Mouse (Mus musculus) heart, embryonic 13.5 days (tissue): Measurements from ENCODE around the gene G3bp2. TPM values are rescaled to one million over a fixed set of nuclear protein-coding genes. Genes with fewer than 3 reads are reported as not detected.

Source experiments
- ATAC-seq: fragments of 200-750 bp; cut with Nextera tagmentation; 2 replicates; pipeline ENCODE4 v1.8.0; 2017; ENCODE audit warnings: moderate TSS enrichment; ENCODE audit not compliant: insufficient number of reproducible peaks, low FRiP score, low TSS enrichment; ENCODE audit errors: extremely low read depth
- H3K27ac ChIP-seq: fragments of 300-500 bp; sonication (generic); replicated peaks from 2 replicates; pipeline ENCODE4 v1.5.1; 2015; ENCODE audit warnings: moderate library complexity, mild to moderate bottlenecking, inconsistent platforms
- H3K27me3 ChIP-seq: fragments of 300-500 bp; sonication (generic); replicated peaks from 2 replicates; pipeline ENCODE4 v1.6.1; 2015; ENCODE audit warnings: mild to moderate bottlenecking, inconsistent platforms
- H3K36me3 ChIP-seq: fragments of 300-500 bp; sonication (generic); 2 replicates; pipeline ENCODE4 v1.6.1; 2015; ENCODE audit warnings: mild to moderate bottlenecking, inconsistent platforms
- H3K4me1 ChIP-seq: fragments of 300-500 bp; sonication (generic); 2 replicates; pipeline ENCODE4 v1.6.1; 2015; ENCODE audit warnings: inconsistent platforms
- H3K4me2 ChIP-seq: fragments of 300-500 bp; sonication (generic); 2 replicates; pipeline ENCODE4 v1.6.1; 2015; ENCODE audit warnings: inconsistent platforms, mild to moderate bottlenecking, moderate library complexity
- H3K4me3 ChIP-seq: fragments of 300-500 bp; sonication (generic); 2 replicates; pipeline ENCODE4 v1.5.1; 2015; ENCODE audit warnings: moderate library complexity, mild to moderate bottlenecking, inconsistent platforms
- H3K9ac ChIP-seq: fragments of 300-500 bp; sonication (generic); 2 replicates; pipeline ENCODE4 v1.6.1; 2015; ENCODE audit warnings: inconsistent platforms, mild to moderate bottlenecking, moderate library complexity
- H3K9me3 ChIP-seq: fragments of 300-500 bp; sonication (generic); 2 replicates; pipeline ENCODE4 v1.6.1; 2016; ENCODE audit warnings: inconsistent platforms
- WGBS: fragments of 180-500 bp; shearing (Covaris S2); methylation state at CpG from one replicate; pipeline ENCODE4 v1.1.7; 2015; ENCODE audit warnings: mixed read lengths; 5-methylcytosine and 5-hydroxymethylcytosine counted together
- polyA plus RNA-seq: library from polyadenylated mRNA; unstranded; fragments of >200 nt; fragmentation: Nextera tagmentation; extraction: Ambion mirVana; gene quantifications from 2 replicates; pipeline ENCODE4 v1.2.1, GENCODE M21; 2015

G3bp2 gene
- polyA plus RNA-seq, 1 experiment from 2014 or later = 132 TPM

DNA sequence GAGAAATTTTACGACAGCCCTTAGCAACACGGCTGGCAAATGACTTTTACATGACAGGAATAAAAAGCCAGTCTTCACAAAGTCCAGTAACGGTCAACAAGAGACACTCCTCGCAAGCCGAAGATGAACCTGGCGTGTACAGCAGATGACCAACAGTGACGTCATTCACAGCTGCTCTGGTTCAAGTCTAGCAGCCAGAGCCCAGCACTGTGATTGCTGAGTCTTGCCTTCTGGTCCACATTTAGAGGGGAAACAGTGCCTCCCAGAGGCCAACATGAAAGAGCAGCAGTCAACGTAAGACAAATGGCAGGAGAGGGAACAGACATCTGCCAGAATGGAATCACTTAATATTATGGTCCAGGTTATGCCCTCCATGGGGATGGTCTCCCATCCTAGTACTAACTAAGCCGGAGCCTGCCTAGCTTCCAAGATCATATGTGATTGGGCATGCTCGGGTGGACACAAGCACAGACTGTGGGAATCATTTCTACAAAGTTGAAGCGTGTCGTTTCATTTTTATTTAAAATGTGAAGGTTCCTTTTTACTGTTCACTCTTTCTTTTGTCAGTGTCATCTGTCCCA, 34.4 kb upstream of the G3bp2 start:
- H3K9ac ChIP-seq = no peak overlapping the region
- no peak overlapping the region for H3K27ac ChIP-seq
- no peaks in the 10 kb centered on the region for H3K9me3 ChIP-seq
- H3K4me3 ChIP-seq = no peak overlapping the region
- ATAC-seq = 0 out of 2 replicates have a peak, but pooled peaks have one; percentile 42
- 47% methylated on average over 12 of the region's 12 CpGs for WGBS
- peaks cover 1% of the 10 kb centered on the region; the same call in 1 of the 2 replicates for H3K36me3 ChIP-seq
- peak overlapping the region; percentile 5; the same call in 1 of the 2 replicates for H3K4me2 ChIP-seq
- H3K27me3 ChIP-seq = peaks cover 8% of the 10 kb centered on the region; the same call in 1 of the 2 replicates
- H3K4me1 ChIP-seq = peaks cover 1% of the 10 kb centered on the region

DNA sequence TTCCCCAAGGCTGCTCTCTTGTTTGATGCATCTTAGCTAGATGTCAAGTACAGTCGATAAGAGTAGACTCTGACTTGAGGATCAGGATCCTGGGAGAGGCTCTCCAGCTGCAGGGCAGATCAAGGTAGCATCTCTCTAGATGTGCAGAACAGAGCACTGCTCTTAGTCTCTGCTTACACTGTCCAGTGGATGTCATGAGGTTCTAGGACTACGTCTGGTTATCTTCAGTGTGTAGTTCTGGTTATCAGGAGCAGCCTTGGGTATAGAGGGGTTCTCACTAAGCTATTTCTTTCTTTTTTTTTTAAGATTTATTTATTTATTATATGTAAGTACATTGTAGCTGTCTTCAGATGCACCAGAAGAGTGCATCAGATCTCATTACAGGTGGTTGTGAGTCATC, 31.4 kb upstream of the G3bp2 start:
- ATAC-seq = no peak
- Histone ChIP-seq H3K9me3 (no peaks in the 10 kb centered on the region), H3K27me3 (peaks cover 8% of the 10 kb centered on the region; the same call in 1 of the 2 replicates), H3K4me3 (no peak overlapping the region), H3K36me3 (no peaks in the 10 kb centered on the region; the same call in 1 of the 2 replicates), H3K4me2 (no peak overlapping the region), H3K9ac (no peak overlapping the region), H3K27ac (no peak overlapping the region), H3K4me1 (peaks cover 10% of the 10 kb centered on the region)
- WGBS = 63% methylated on average over 2 of the region's 2 CpGs

DNA sequence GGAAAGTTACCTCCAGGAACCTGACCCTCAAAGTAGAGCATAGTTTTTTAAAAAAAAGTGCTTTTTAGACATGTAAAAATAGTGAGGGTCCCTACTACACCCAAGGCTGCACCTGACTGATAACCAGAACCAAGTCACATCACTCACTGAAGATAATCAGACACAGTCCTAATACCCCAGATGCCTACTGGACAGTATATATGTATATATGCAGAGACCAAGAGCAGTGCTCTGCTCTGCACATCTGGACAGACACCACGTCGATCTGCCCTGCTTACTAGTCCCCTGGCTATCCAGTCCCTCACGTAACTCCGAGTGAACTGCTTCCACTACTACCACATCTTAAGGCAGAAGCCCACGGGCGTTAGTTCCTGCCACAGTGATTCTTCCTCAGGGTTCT, 30.7 kb upstream of the G3bp2 start:
- no peak overlapping the region for H3K4me3 ChIP-seq
- no peak for ATAC-seq
- no peaks in the 10 kb centered on the region; the same call in 1 of the 2 replicates for H3K36me3 ChIP-seq
- H3K4me2 ChIP-seq = no peak overlapping the region
- peaks cover 10% of the 10 kb centered on the region for H3K4me1 ChIP-seq
- WGBS = 77% methylated on average over 6 of the region's 6 CpGs
- H3K27me3 ChIP-seq = peaks cover 8% of the 10 kb centered on the region; the same call in 1 of the 2 replicates
- no peaks in the 10 kb centered on the region for H3K9me3 ChIP-seq
- no peak overlapping the region for H3K9ac ChIP-seq
- H3K27ac ChIP-seq = no peak overlapping the region

- 78% methylated on average over 7 of the region's 7 CpGs for WGBS
- no peak overlapping the region for H3K4me2 ChIP-seq
- H3K9me3 ChIP-seq = no peaks in the 10 kb centered on the region
- H3K4me3 ChIP-seq = no peak overlapping the region
- no peak for ATAC-seq
- H3K27me3 ChIP-seq = peaks cover 8% of the 10 kb centered on the region; the same call in 1 of the 2 replicates
- no peak overlapping the region for H3K27ac ChIP-seq
- H3K9ac ChIP-seq = no peak overlapping the region
- H3K36me3 ChIP-seq = no peaks in the 10 kb centered on the region; the same call in 1 of the 2 replicates
- H3K4me1 ChIP-seq = peaks cover 10% of the 10 kb centered on the region
Observed at GRCm38 (mm10) chr5:92113484-92113883, 30.0 kb upstream of the G3bp2 start.

- H3K4me1 ChIP-seq = peaks cover 10% of the 10 kb centered on the region
- H3K4me3 ChIP-seq = peak overlapping the region; percentile 41
- no peaks in the 10 kb centered on the region for H3K9me3 ChIP-seq
- H3K36me3 ChIP-seq = no peaks in the 10 kb centered on the region; the same call in 1 of the 2 replicates
- H3K27ac ChIP-seq = no peak overlapping the region
- peak overlapping the region; percentile 65 for H3K4me2 ChIP-seq
- peaks cover 8% of the 10 kb centered on the region; the same call in 1 of the 2 replicates for H3K27me3 ChIP-seq
- WGBS = 10% methylated on average over 10 of the region's 10 CpGs
- ATAC-seq = no peak
- peak overlapping the region; percentile 73 for H3K9ac ChIP-seq
Observed at GRCm38 (mm10) chr5:92112585-92112984, 29.1 kb upstream of the G3bp2 start.

- H3K4me1 ChIP-seq = peaks cover 10% of the 10 kb centered on the region
- no peak overlapping the region; the same call in 1 of the 2 replicates for H3K9ac ChIP-seq
- 10% methylated on average over 6 of the region's 6 CpGs for WGBS
- H3K4me2 ChIP-seq = peak overlapping the region; percentile 65
- H3K27me3 ChIP-seq = peaks cover 8% of the 10 kb centered on the region; the same call in 1 of the 2 replicates
- H3K9me3 ChIP-seq = no peaks in the 10 kb centered on the region
- peak overlapping the region; percentile 41 for H3K4me3 ChIP-seq
- no peaks in the 10 kb centered on the region; the same call in 1 of the 2 replicates for H3K36me3 ChIP-seq
- ATAC-seq = no peak
- H3K27ac ChIP-seq = no peak overlapping the region
Observed at GRCm38 (mm10) chr5:92112175-92112574, 28.7 kb upstream of the G3bp2 start.

DNA sequence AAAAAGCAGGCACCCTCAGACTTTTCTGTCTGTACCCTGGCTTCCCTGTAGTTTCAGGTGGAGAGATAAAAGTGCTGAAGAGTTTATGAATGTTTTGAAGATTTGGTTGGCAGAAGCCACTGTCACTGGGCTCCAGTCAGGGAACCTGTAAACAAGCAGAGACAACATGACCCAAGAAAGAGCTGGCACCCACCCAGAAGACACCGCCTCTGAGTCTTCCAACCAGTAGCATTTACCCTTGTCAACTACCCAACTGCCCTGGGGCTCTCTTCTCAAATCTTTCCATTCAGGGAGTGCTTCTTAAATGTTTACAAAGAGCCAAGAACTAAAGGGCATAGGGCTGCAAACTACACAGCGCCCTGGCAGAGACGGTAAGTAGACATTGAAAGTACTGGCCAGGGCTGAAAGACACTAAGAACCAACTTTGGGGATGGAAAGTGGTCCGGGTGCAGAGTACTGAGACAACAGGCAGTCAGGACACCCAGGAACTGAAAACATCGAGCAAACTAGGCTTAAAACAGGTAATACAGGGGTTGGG, 27.4 kb upstream of the G3bp2 start:
- 87% methylated on average over 5 of the region's 5 CpGs for WGBS
- no peak overlapping the region for H3K27ac ChIP-seq
- no peak overlapping the region for H3K9ac ChIP-seq

DNA sequence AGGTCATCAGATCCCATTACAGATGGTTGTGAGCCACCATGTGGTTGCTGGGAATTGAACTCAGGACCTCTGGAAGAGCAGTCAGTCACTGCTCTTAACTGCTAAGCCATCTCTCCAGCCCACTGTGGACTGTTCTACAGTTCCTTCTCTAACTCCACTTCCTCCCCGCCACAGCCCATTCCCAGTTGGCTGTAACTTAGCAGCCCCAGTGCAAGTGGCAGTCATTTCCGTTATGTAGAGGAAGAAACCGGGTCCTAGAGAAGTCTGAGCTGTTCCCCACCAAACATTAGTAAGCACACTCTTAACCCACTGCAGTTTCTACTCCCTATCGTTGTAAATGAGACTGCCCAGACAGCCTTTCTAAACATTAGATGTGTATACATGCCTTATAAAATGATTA, 23.8 kb upstream of the G3bp2 start:
- Histone ChIP-seq H3K9me3 (no peaks in the 10 kb centered on the region), H3K4me1 (peaks cover 29% of the 10 kb centered on the region), H3K27ac (no peak overlapping the region), H3K9ac (no peak overlapping the region), H3K4me3 (no peak overlapping the region), H3K27me3 (no peaks in the 10 kb centered on the region), H3K36me3 (no peaks in the 10 kb centered on the region; the same call in 1 of the 2 replicates), H3K4me2 (no peak overlapping the region)
- WGBS = 89% methylated on average over 4 of the region's 4 CpGs
- ATAC-seq = no peak

More for the DNA sequence above, 27.4 kb upstream of the G3bp2 start:
- Histone ChIP-seq H3K36me3 (no peaks in the 10 kb centered on the region; the same call in 1 of the 2 replicates), H3K4me1 (peaks cover 18% of the 10 kb centered on the region), H3K4me3 (no peak overlapping the region), H3K27me3 (peaks cover 8% of the 10 kb centered on the region; the same call in 1 of the 2 replicates), H3K9me3 (no peaks in the 10 kb centered on the region), H3K4me2 (no peak overlapping the region)
- ATAC-seq = no peak

DNA sequence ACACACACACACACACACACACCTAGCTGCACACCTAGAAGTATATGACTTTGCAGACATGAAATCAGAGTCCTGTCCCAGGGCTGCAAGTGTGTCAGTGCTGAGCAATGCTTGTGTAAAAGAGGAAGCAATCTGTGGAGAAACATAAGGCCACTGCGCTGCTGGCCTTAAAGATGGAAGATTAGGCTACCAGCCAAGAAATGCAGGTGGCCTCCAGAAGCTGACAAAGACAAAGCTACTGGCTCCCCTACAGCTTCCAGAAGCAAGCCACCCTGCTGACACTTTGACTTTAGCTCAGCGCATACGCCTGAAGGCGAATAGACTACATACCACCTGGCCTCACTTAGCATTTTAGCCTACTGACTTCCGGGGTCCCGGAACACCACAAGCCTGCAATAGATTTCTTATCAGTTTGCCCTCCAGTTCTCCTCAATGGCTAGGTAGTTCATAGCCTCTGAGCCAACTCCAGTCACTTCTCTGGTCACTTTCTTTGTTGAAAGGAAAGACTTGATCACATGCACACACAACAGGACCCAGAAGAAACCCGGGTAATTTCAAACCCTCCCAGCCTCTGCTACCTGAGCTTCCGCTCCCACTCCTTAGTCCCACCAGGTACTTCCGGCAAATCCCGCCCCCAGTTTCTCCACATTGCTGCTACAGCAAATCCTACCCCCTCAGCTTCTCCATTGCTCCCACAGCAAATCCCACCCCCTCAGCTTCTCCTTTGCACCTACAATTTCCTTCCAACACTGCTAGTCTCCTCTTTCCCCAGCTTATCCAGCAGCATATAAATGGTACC, 23.0 kb upstream of the G3bp2 start:
- H3K4me3 ChIP-seq = no peak overlapping the region
- 39% methylated on average over 10 of the region's 10 CpGs for WGBS
- H3K4me2 ChIP-seq = no peak overlapping the region; the same call in 1 of the 2 replicates
- H3K27me3 ChIP-seq = no peaks in the 10 kb centered on the region
- H3K4me1 ChIP-seq = peaks cover 31% of the 10 kb centered on the region
- no peaks in the 10 kb centered on the region for H3K9me3 ChIP-seq
- 0 out of 2 replicates have a peak overlapping the region, but pooled peaks have one; percentile 19 for H3K9ac ChIP-seq
- no peak overlapping the region for H3K27ac ChIP-seq
- no peak for ATAC-seq
- no peaks in the 10 kb centered on the region; the same call in 1 of the 2 replicates for H3K36me3 ChIP-seq

- no peaks in the 10 kb centered on the region for H3K9me3 ChIP-seq
- no peaks in the 10 kb centered on the region for H3K36me3 ChIP-seq
- H3K4me3 ChIP-seq = no peak overlapping the region
- H3K4me2 ChIP-seq = peak overlapping the region; percentile 18; the same call in 1 of the 2 replicates
- no peaks in the 10 kb centered on the region for H3K27me3 ChIP-seq
- no peak overlapping the region for H3K27ac ChIP-seq
- 0 out of 2 replicates have a peak overlapping the region, but pooled peaks have one; percentile 2 for H3K9ac ChIP-seq
- H3K4me1 ChIP-seq = peaks cover 31% of the 10 kb centered on the region
- 52% methylated on average over 13 of the region's 13 CpGs for WGBS
- no peak for ATAC-seq
Observed at GRCm38 (mm10) chr5:92103816-92104415, 20.4 kb upstream of the G3bp2 start.

- H3K9me3 ChIP-seq = no peaks in the 10 kb centered on the region
- 27% methylated on average over 6 of the region's 6 CpGs for WGBS
- H3K9ac ChIP-seq = 0 out of 2 replicates have a peak overlapping the region, but pooled peaks have one; percentile 2
- H3K27me3 ChIP-seq = no peaks in the 10 kb centered on the region
- H3K4me1 ChIP-seq = peaks cover 31% of the 10 kb centered on the region
- H3K36me3 ChIP-seq = no peaks in the 10 kb centered on the region
- H3K4me2 ChIP-seq = 0 out of 2 replicates have a peak overlapping the region, but pooled peaks have one; percentile 12
- H3K4me3 ChIP-seq = no peak overlapping the region
- no peak overlapping the region for H3K27ac ChIP-seq
- ATAC-seq = no peak
Observed at GRCm38 (mm10) chr5:92103062-92103461, 19.5 kb upstream of the G3bp2 start.
